Mouse (Mus musculus) G1E (cell line): ENCODE measurements at regions not wholly inside any gene's neighbourhood (a gene's known extent, or its start where the extent isn't known, plus 50 kb on each side); places are given as distances from the start of the nearest gene placed in this dataset.

Experiments used
- ATAC-seq: 2 replicates; pipeline ENCODE4 v1.8.0; 2016; ENCODE audit warnings: mild to moderate bottlenecking; ENCODE audit not compliant: insufficient number of reproducible peaks, poor library complexity, low FRiP score, severe bottlenecking; ENCODE audit errors: extremely low read depth
- DNase-seq: peaks from one replicate; pipeline ENCODE4 v3.0.0; 2012; ENCODE audit warnings: low spot score
- H3K27me3 ChIP-seq: 2 replicates; pipeline ENCODE4 v1.6.1; 2012; ENCODE audit warnings: mild to moderate bottlenecking, low read length, inconsistent platforms; ENCODE audit not compliant: insufficient read depth
- H3K36me3 ChIP-seq: replicated peaks from 2 replicates; pipeline ENCODE3; 2012; ENCODE audit warnings: mild to moderate bottlenecking, inconsistent platforms
- H3K4me1 ChIP-seq: 2 replicates; pipeline ENCODE4 v1.6.1; 2012; ENCODE audit warnings: low read depth, low read length, inconsistent platforms, mixed read lengths; ENCODE audit not compliant: insufficient read depth
- H3K4me3 ChIP-seq: 2 replicates; pipeline ENCODE4 v1.5.1; 2012; ENCODE audit warnings: low read depth, mild to moderate bottlenecking, inconsistent platforms, low read length, moderate library complexity, mixed read lengths
- H3K9me3 ChIP-seq: replicated peaks from 2 replicates; pipeline ENCODE4 v1.6.1; 2012; ENCODE audit warnings: inconsistent platforms
- CTCF ChIP-seq: IDR thresholded peaks from 2 replicates; pipeline ENCODE4 v1.5.1; 2012; ENCODE audit warnings: low read depth, low read length, inconsistent platforms, mixed read lengths
- GATA1 ChIP-seq: IDR thresholded peaks from 2 replicates; pipeline ENCODE4 v1.6.1; 2012; ENCODE audit warnings: borderline replicate concordance, low read length, inconsistent platforms, mixed read lengths
- GATA2 ChIP-seq: IDR thresholded peaks from 2 replicates; pipeline ENCODE4 v1.6.1; 2012; ENCODE audit warnings: low read depth, low read length, inconsistent platforms, borderline replicate concordance
- POLR2AphosphoS5 ChIP-seq: IDR thresholded peaks from 2 replicates; pipeline ENCODE4 v1.6.1; 2012; ENCODE audit warnings: low read depth, low read length, inconsistent platforms; ENCODE audit not compliant: insufficient replicate concordance
- TAL1 ChIP-seq: conservative IDR thresholded peaks from 2 replicates; pipeline ENCODE4 v1.6.1; 2012; ENCODE audit warnings: low read depth, low read length, inconsistent platforms, mixed read lengths

- no peak for ATAC-seq
- no peaks in the 10 kb centered on the region for H3K36me3 ChIP-seq
- no peak for DNase-seq
- no peak for TF ChIP-seq GATA1
- no peak for TF ChIP-seq POLR2AphosphoS5
- no peak for TF ChIP-seq CTCF
- TF ChIP-seq GATA2: no peak
- TF ChIP-seq TAL1: no peak
- no peaks in the 10 kb centered on the region for H3K9me3 ChIP-seq
- no peak overlapping the region for H3K4me3 ChIP-seq
- no peaks in the 10 kb centered on the region for H3K4me1 ChIP-seq
- H3K27me3 ChIP-seq: no peaks in the 10 kb centered on the region; the same call in none of the 2 replicates
These were observed 59.5 kb upstream of the Lmo4 start for GRCm38 (mm10) chr3:144264554-144264953.

DNA sequence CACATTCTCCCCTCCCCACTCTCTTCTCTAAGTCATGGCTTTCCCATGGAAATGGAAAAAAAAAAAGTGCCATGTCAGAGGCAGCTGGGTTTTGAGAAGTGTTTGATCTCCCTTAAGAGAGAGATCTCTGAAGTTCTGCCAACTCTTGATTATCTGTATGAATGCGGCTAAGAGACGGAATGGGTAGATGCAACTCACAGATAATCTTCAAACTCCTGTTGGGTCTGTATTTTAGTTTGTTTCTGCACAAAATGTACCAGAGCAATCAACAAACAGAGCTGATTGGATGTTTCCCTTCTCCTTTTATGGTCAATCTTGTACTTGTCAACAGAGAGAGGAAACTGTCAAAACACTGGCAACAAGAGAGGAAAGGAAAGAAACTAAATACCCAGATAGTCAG lies 55.9 kb upstream of the Lmo4 start:
- H3K27me3 ChIP-seq: peaks cover 4% of the 10 kb centered on the region
- no peak for ATAC-seq
- TF ChIP-seq GATA1 (no peak), GATA2 (no peak), TAL1 (no peak), POLR2AphosphoS5 (no peak), CTCF (no peak)
- H3K4me3 ChIP-seq: no peak overlapping the region
- H3K4me1 ChIP-seq: no peaks in the 10 kb centered on the region
- no peaks in the 10 kb centered on the region for H3K36me3 ChIP-seq
- H3K9me3 ChIP-seq: no peaks in the 10 kb centered on the region
- DNase-seq: no peak

GRCm38 (mm10) chr3:144257714-144258517 lies 52.9 kb upstream of the Lmo4 start:
- H3K4me3 ChIP-seq: no peak overlapping the region
- H3K27me3 ChIP-seq: peaks cover 4% of the 10 kb centered on the region
- DNase-seq: no peak
- H3K9me3 ChIP-seq: no peaks in the 10 kb centered on the region
- no peaks in the 10 kb centered on the region for H3K4me1 ChIP-seq
- TF ChIP-seq TAL1 (no peak), GATA1 (no peak), POLR2AphosphoS5 (no peak), CTCF (no peak), GATA2 (no peak)
- no peak for ATAC-seq
- no peaks in the 10 kb centered on the region for H3K36me3 ChIP-seq

DNA sequence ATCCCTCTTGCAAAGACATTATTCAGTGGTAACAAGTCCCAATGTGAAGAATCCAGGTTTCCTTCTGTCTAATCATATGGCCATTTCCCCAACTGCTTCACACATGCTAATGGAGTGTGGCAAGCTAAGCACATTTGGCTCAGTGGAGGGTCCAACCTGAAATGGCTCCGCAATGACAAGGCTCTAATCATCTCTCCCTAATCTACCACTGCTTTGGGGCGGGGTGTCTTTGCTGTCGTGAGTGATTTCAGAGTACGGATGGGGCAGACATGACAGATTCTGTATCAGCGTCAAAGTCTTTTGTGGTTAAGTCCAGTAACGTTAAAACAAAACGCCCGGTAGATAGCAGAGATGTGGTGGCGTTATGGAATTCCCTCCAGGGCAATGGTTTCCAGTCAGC lies 52.2 kb upstream of the Lmo4 start:
- no peaks in the 10 kb centered on the region for H3K9me3 ChIP-seq
- no peak for DNase-seq
- H3K36me3 ChIP-seq: no peaks in the 10 kb centered on the region
- H3K4me1 ChIP-seq: no peaks in the 10 kb centered on the region
- no peak overlapping the region for H3K4me3 ChIP-seq
- peaks cover 4% of the 10 kb centered on the region for H3K27me3 ChIP-seq
- no peak for TF ChIP-seq TAL1
- no peak for TF ChIP-seq GATA1
- TF ChIP-seq POLR2AphosphoS5: no peak
- no peak for TF ChIP-seq GATA2
- no peak for TF ChIP-seq CTCF
- no peak for ATAC-seq

- Histone ChIP-seq H3K4me3 (no peak overlapping the region), H3K27me3 (peaks cover 4% of the 10 kb centered on the region), H3K36me3 (no peaks in the 10 kb centered on the region), H3K4me1 (no peaks in the 10 kb centered on the region), H3K9me3 (no peaks in the 10 kb centered on the region)
- ATAC-seq: no peak
- TF ChIP-seq POLR2AphosphoS5: no peak
- no peak for TF ChIP-seq CTCF
- TF ChIP-seq GATA1: no peak
- no peak for TF ChIP-seq GATA2
- no peak for TF ChIP-seq TAL1
- DNase-seq: no peak
These were observed 50.9 kb upstream of the Lmo4 start for GRCm38 (mm10) chr3:144255596-144256550.
